19 mouse cellular contexts compared by ENCODE assay signal in the genomic region with DNA sequence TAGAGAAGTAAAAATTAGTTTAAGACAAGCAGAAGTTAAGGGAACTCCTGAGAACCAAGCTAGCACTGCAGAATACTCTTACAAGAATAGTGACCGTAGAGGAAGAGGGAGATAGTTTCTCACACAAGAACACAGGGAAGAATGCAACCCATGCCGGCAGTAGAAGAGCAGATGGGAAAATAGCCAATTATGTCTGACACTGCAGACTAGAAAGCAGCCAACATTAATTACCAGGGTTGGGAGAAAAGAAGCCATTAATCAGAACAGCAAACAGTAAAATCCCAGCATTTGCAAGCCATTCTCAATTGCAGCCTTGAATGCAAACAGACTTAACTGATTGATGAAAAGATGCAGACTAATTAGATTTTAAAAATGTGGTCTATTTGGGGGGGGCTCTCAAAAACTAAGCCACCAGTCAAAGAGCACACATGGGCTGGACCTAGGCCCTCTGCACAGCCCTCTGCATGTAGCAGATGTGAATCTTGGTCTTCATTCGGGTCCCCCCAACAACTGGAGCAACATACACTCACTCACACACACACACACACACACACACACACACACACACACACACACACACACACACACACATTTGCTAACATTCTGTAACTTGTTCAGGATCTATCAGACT. TPM values are rescaled to one million over a fixed set of nuclear protein-coding genes. Genes with fewer than 3 reads are reported as not detected.
A peak's percentile ranks its signal among the peaks of the same experiment; 100 is the strongest.
DNase-seq lines count a peak whose midpoint lies in the region; ATAC-seq lines count a peak whose summit lies in the region.
"Had no signal": no experiment of that assay in that cellular context is flagged by ENCODE, and none has a peak within 500 bp of the region (broad histone marks: within the 10 kb centered on the region; RNA-seq: fewer than 3 reads in every experiment).

No protein-coding gene starts in this region.

- no peak overlapping the region for H3K4me3 ChIP-seq in embryonic facial prominence, embryonic 14.5 days (ENCODE audit: low read depth, low read length)
- no peak overlapping the region for H3K4me3 ChIP-seq in embryonic facial prominence, embryonic 10.5 days
- H3K4me3 ChIP-seq in liver, embryonic 15.5 days (replicated peaks): no peak overlapping the region
- no peak overlapping the region for H3K4me3 ChIP-seq in forebrain, embryonic 15.5 days
- H3K4me3 ChIP-seq: heart, adult 2 months; limb, embryonic 12.5 days had no signal

- H3K36me3 ChIP-seq in embryonic facial prominence, embryonic 14.5 days (ENCODE audit: control insufficient read depth, insufficient read depth, low read length): no peaks in the 10 kb centered on the region
- no peaks in the 10 kb centered on the region for H3K36me3 ChIP-seq in embryonic facial prominence, embryonic 10.5 days (replicated peaks)
- H3K36me3 ChIP-seq in liver, embryonic 15.5 days (replicated peaks): no peaks in the 10 kb centered on the region
- H3K36me3 ChIP-seq in forebrain, embryonic 15.5 days: no peaks in the 10 kb centered on the region
- H3K36me3 ChIP-seq: limb, embryonic 12.5 days had no signal

- no peak overlapping the region for H3K9ac ChIP-seq in embryonic facial prominence, embryonic 14.5 days (ENCODE audit: low read depth, low read length)
- H3K9ac ChIP-seq in liver, embryonic 15.5 days: no peak overlapping the region
- no peak overlapping the region for H3K9ac ChIP-seq in forebrain, embryonic 15.5 days (replicated peaks)
- H3K9ac ChIP-seq: limb, embryonic 12.5 days had no signal

- H3K4me2 ChIP-seq in embryonic facial prominence, embryonic 14.5 days (ENCODE audit: low read depth, low read length): no peak overlapping the region
- no peak overlapping the region for H3K4me2 ChIP-seq in liver, embryonic 15.5 days
- H3K4me2 ChIP-seq in forebrain, embryonic 15.5 days (replicated peaks): no peak overlapping the region
- H3K4me2 ChIP-seq: limb, embryonic 12.5 days had no signal

- 58% methylated on average over 3 of the region's 3 CpGs for WGBS in embryonic facial prominence, embryonic 14.5 days
- WGBS in embryonic facial prominence, embryonic 10.5 days: 67% methylated on average over 3 of the region's 3 CpGs
- WGBS in liver, embryonic 15.5 days (ENCODE audit: insufficient replicate concordance): 54% methylated on average over 3 of the region's 3 CpGs
- 20% methylated on average over 3 of the region's 3 CpGs for WGBS in forebrain, embryonic 15.5 days

- H3K27ac ChIP-seq in embryonic facial prominence, embryonic 14.5 days (replicated peaks; ENCODE audit: low read depth, low read length): no peak overlapping the region
- H3K27ac ChIP-seq in embryonic facial prominence, embryonic 10.5 days (replicated peaks): no peak overlapping the region
- H3K27ac ChIP-seq in liver, embryonic 15.5 days (replicated peaks): 0 out of 2 replicates have a peak overlapping the region, but pooled peaks have one; percentile 7
- peak overlapping the region; percentile 40; the same call in 1 of the 2 replicates for H3K27ac ChIP-seq in forebrain, embryonic 15.5 days (replicated peaks)
- H3K27ac ChIP-seq: heart, adult 2 months; limb, embryonic 12.5 days; stomach, postnatal 0 days had no signal

- H3K9me3 ChIP-seq in embryonic facial prominence, embryonic 14.5 days (ENCODE audit: control insufficient read depth, low read length): no peaks in the 10 kb centered on the region
- H3K9me3 ChIP-seq in embryonic facial prominence, embryonic 10.5 days: no peaks in the 10 kb centered on the region
- no peaks in the 10 kb centered on the region for H3K9me3 ChIP-seq in liver, embryonic 15.5 days (replicated peaks)
- H3K9me3 ChIP-seq in forebrain, embryonic 15.5 days: no peaks in the 10 kb centered on the region
- H3K9me3 ChIP-seq: limb, embryonic 12.5 days had no signal

- no peaks in the 10 kb centered on the region for H3K4me1 ChIP-seq in embryonic facial prominence, embryonic 14.5 days (ENCODE audit: control insufficient read depth, insufficient read depth, low read length)
- H3K4me1 ChIP-seq in embryonic facial prominence, embryonic 10.5 days: no peaks in the 10 kb centered on the region
- peaks cover 37% of the 10 kb centered on the region for H3K4me1 ChIP-seq in liver, embryonic 15.5 days (replicated peaks)
- peaks cover 12% of the 10 kb centered on the region; the same call in 1 of the 2 replicates for H3K4me1 ChIP-seq in forebrain, embryonic 15.5 days
- H3K4me1 ChIP-seq: limb, embryonic 12.5 days had no signal

- no peak for ATAC-seq in embryonic facial prominence, embryonic 14.5 days (ENCODE audit: low read depth)
- no peak for ATAC-seq in liver, embryonic 15.5 days (ENCODE audit: insufficient read depth)
- ATAC-seq in forebrain, embryonic 15.5 days (replicated peaks): peak; percentile 51; the same call in 1 of the 2 replicates
- ATAC-seq: hindbrain, embryonic 16.5 days had no signal

- peak; percentile 18 for DNase-seq in embryonic facial prominence, embryonic 14.5 days (ENCODE audit: low spot score)
- no peak for DNase-seq in embryonic facial prominence, embryonic 10.5 days (ENCODE audit: low spot score)
- no peak for DNase-seq in liver
- DNase-seq in Muller cell, postnatal 12 days (ENCODE audit: inconsistent ontology term): peak; percentile 48
- DNase-seq in cerebellum, adult 9-11 months: no peak
- no peak for DNase-seq in thymus, postnatal 25 days
- DNase-seq: adrenal gland, adult 8-10 months; cerebellum, adult 11-12 months had no signal

- no peaks in the 10 kb centered on the region for H3K27me3 ChIP-seq in embryonic facial prominence, embryonic 14.5 days (replicated peaks; ENCODE audit: control insufficient read depth, insufficient read depth, low read length)
- no peaks in the 10 kb centered on the region for H3K27me3 ChIP-seq in embryonic facial prominence, embryonic 10.5 days (replicated peaks; ENCODE audit: low read depth, poor library complexity, severe bottlenecking)
- H3K27me3 ChIP-seq in liver, embryonic 15.5 days: no peaks in the 10 kb centered on the region
- H3K27me3 ChIP-seq in forebrain, embryonic 15.5 days: no peaks in the 10 kb centered on the region
- H3K27me3 ChIP-seq: limb, embryonic 12.5 days; Patski had no signal

RNA-seq across cellular contexts. Expression of gene Olfr324, which starts 6.2 kb away (rescaled TPM):
- not detected in 2 replicates for polyA plus RNA-seq in embryonic facial prominence, embryonic 14.5 days (2014; fragmentation: Nextera tagmentation; extraction: Ambion mirVana)
- not detected in 2 replicates for polyA plus RNA-seq in embryonic facial prominence, embryonic 10.5 days (2016; fragmentation: Nextera tagmentation; extraction: Ambion mirVana)
- polyA plus RNA-seq in liver, embryonic 15.5 days (2015; fragmentation: Nextera tagmentation; extraction: Ambion mirVana): not detected in 2 replicates
- polyA plus RNA-seq in forebrain, embryonic 15.5 days (2015; fragmentation: Nextera tagmentation; extraction: Ambion mirVana): not detected in 2 replicates
- polyA plus RNA-seq: embryonic facial prominence, embryonic 11.5 days; erythroblast, embryonic 14.5 days; heart, adult 2 months; heart, embryonic 14.5 days; limb, embryonic 12.5 days; stomach, postnatal 0 days had no signal

RNA-seq across cellular contexts. Expression of gene Olfr325, which starts 11.2 kb away (rescaled TPM):
- not detected in 2 replicates for polyA plus RNA-seq in embryonic facial prominence, embryonic 14.5 days (2014; fragmentation: Nextera tagmentation; extraction: Ambion mirVana)
- polyA plus RNA-seq in embryonic facial prominence, embryonic 10.5 days (2016; fragmentation: Nextera tagmentation; extraction: Ambion mirVana): not detected in 2 replicates
- polyA plus RNA-seq in liver, embryonic 15.5 days (2015; fragmentation: Nextera tagmentation; extraction: Ambion mirVana): not detected in 2 replicates
- not detected in 2 replicates for polyA plus RNA-seq in forebrain, embryonic 15.5 days (2015; fragmentation: Nextera tagmentation; extraction: Ambion mirVana)
- polyA plus RNA-seq: embryonic facial prominence, embryonic 11.5 days; erythroblast, embryonic 14.5 days; heart, adult 2 months; heart, embryonic 14.5 days; hindbrain, embryonic 16.5 days; limb, embryonic 12.5 days; neural tube, embryonic 14.5 days; Patski; stomach, postnatal 0 days had no signal

RNA-seq across cellular contexts. Expression of gene Olfr224, which starts 18.4 kb away (rescaled TPM):
- polyA plus RNA-seq in embryonic facial prominence, embryonic 14.5 days (2014; fragmentation: Nextera tagmentation; extraction: Ambion mirVana): not detected in 2 replicates
- not detected in 2 replicates for polyA plus RNA-seq in embryonic facial prominence, embryonic 10.5 days (2016; fragmentation: Nextera tagmentation; extraction: Ambion mirVana)
- polyA plus RNA-seq in liver, embryonic 15.5 days (2015; fragmentation: Nextera tagmentation; extraction: Ambion mirVana): not detected in 2 replicates
- not detected in 2 replicates for polyA plus RNA-seq in forebrain, embryonic 15.5 days (2015; fragmentation: Nextera tagmentation; extraction: Ambion mirVana)
- polyA plus RNA-seq: embryonic facial prominence, embryonic 11.5 days; heart, embryonic 14.5 days; limb, embryonic 12.5 days; neural tube, embryonic 14.5 days; Patski; stomach, postnatal 0 days had no signal

RNA-seq across cellular contexts. Expression of gene 2210407C18Rik, which starts 27.1 kb away (rescaled TPM):
- polyA plus RNA-seq in embryonic facial prominence, embryonic 14.5 days (2014; fragmentation: Nextera tagmentation; extraction: Ambion mirVana): not detected in 2 replicates
- not detected in 2 replicates for polyA plus RNA-seq in embryonic facial prominence, embryonic 10.5 days (2016; fragmentation: Nextera tagmentation; extraction: Ambion mirVana)
- polyA plus RNA-seq in liver, embryonic 15.5 days (2015; fragmentation: Nextera tagmentation; extraction: Ambion mirVana): not detected in 2 replicates
- polyA plus RNA-seq in forebrain, embryonic 15.5 days (2015; fragmentation: Nextera tagmentation; extraction: Ambion mirVana): not detected in 2 replicates
- polyA plus RNA-seq: embryonic facial prominence, embryonic 11.5 days; erythroblast, embryonic 14.5 days; heart, embryonic 14.5 days; hindbrain, embryonic 16.5 days; limb, embryonic 12.5 days; neural tube, embryonic 14.5 days had no signal

RNA-seq across cellular contexts. Expression of gene Olfr328, which starts 33.3 kb away (rescaled TPM):
- polyA plus RNA-seq in embryonic facial prominence, embryonic 14.5 days (2014; fragmentation: Nextera tagmentation; extraction: Ambion mirVana): not detected in 2 replicates
- 0.05 TPM in 2 replicates for polyA plus RNA-seq in embryonic facial prominence, embryonic 10.5 days (2016; fragmentation: Nextera tagmentation; extraction: Ambion mirVana)
- polyA plus RNA-seq in liver, embryonic 15.5 days (2015; fragmentation: Nextera tagmentation; extraction: Ambion mirVana): not detected in 2 replicates
- polyA plus RNA-seq in forebrain, embryonic 15.5 days (2015; fragmentation: Nextera tagmentation; extraction: Ambion mirVana): 0.10 TPM in 1 of 2 replicates, not detected in the other
- polyA plus RNA-seq: erythroblast, embryonic 14.5 days; heart, adult 2 months; heart, embryonic 14.5 days; hindbrain, embryonic 16.5 days; Patski; stomach, postnatal 0 days had no signal

Comparison
In these comparisons a context has a peak if more than half of its experiments do, and no peak if none do; other contexts are left out.
1. DNase-seq: peak in embryonic facial prominence, embryonic 14.5 days (single experiment) and Muller cell, postnatal 12 days (single experiment); none in embryonic facial prominence, embryonic 10.5 days (single experiment), liver (single experiment), cerebellum, adult 9-11 months (single experiment) and thymus, postnatal 25 days (single experiment).
2. H3K27ac ChIP-seq: peak in liver, embryonic 15.5 days (single experiment) and forebrain, embryonic 15.5 days (single experiment); none in embryonic facial prominence, embryonic 14.5 days (single experiment) and embryonic facial prominence, embryonic 10.5 days (single experiment).